Mouse (Mus musculus): ENCODE data around the gene Brd3os. TPM values are rescaled to one million over a fixed set of nuclear protein-coding genes. Genes with fewer than 3 reads are reported as not detected.

Brd3os gene
- total RNA-seq, 2 experiments from 2014 or later: 7.7 to 7.8 TPM

- no peak for DNase-seq (ENCODE audit: low spot score in 2 of 2)
These were observed 23.5 kb upstream of the Brd3os start for GRCm38 (mm10) chr2:27418577-27419070.

- no peak for DNase-seq (ENCODE audit: low spot score in 2 of 2)
These were observed 20.6 kb upstream of the Brd3os start for GRCm38 (mm10) chr2:27421293-27422068.

- no peak for DNase-seq (ENCODE audit: low spot score in 2 of 2)
These were observed 18.5 kb upstream of the Brd3os start for GRCm38 (mm10) chr2:27423596-27423995.

GRCm38 (mm10) chr2:27425161-27425611 is 16.9 kb upstream of the Brd3os start:
- DNase-seq (ENCODE audit: low spot score in 2 of 2): no peak

- DNase-seq (ENCODE audit: low spot score in 2 of 2): no peak
These were observed 16.2 kb upstream of the Brd3os start for GRCm38 (mm10) chr2:27425751-27426405.

GRCm38 (mm10) chr2:27426406-27426854 is 15.7 kb upstream of the Brd3os start:
- no peak for DNase-seq (ENCODE audit: low spot score in 2 of 2)

- DNase-seq (ENCODE audit: low spot score in 2 of 2): peak; percentile 88 to 89
These were observed 15.2 kb upstream of the Brd3os start, which contains the start of gene Vav2 for GRCm38 (mm10) chr2:27426855-27427457. Gene Vav2, minus strand, starts transcription at chr2:27427033.

- peak; percentile 52 to 76 for DNase-seq (ENCODE audit: low spot score in 2 of 2)
These were observed 14.1 kb upstream of the Brd3os start for GRCm38 (mm10) chr2:27428071-27428470.

GRCm38 (mm10) chr2:27430621-27431020 is 11.5 kb upstream of the Brd3os start:
- DNase-seq (ENCODE audit: low spot score in 2 of 2): no peak

GRCm38 (mm10) chr2:27432599-27432998 is 9.5 kb upstream of the Brd3os start:
- no peak for DNase-seq (ENCODE audit: low spot score in 2 of 2)

- DNase-seq (ENCODE audit: low spot score in 2 of 2): no peak
These were observed 4.2 kb upstream of the Brd3os start for GRCm38 (mm10) chr2:27437876-27438275.

GRCm38 (mm10) chr2:27438281-27438680 is 3.8 kb upstream of the Brd3os start:
- DNase-seq (ENCODE audit: low spot score in 2 of 2): no peak

- DNase-seq (ENCODE audit: low spot score in 2 of 2): no peak
These were observed 755 bp downstream of the Brd3os start for GRCm38 (mm10) chr2:27442708-27443449.

- no peak for DNase-seq (ENCODE audit: low spot score in 2 of 2)
These were observed 1.3 kb downstream of the Brd3os start for GRCm38 (mm10) chr2:27443450-27443708.

GRCm38 (mm10) chr2:27445910-27446309 is 3.8 kb downstream of the Brd3os start:
- DNase-seq (ENCODE audit: low spot score in 2 of 2): no peak

GRCm38 (mm10) chr2:27446812-27447211 is 4.7 kb downstream of the Brd3os start:
- DNase-seq (ENCODE audit: low spot score in 2 of 2): no peak

GRCm38 (mm10) chr2:27447782-27448181 is 5.7 kb downstream of the Brd3os start:
- no peak for DNase-seq (ENCODE audit: low spot score in 2 of 2)

- no peak for DNase-seq (ENCODE audit: low spot score in 2 of 2)
These were observed 8.1 kb downstream of the Brd3os start for GRCm38 (mm10) chr2:27450226-27450625.

- DNase-seq (ENCODE audit: low spot score in 2 of 2): no peak
These were observed 17.6 kb downstream of the Brd3os start for GRCm38 (mm10) chr2:27459735-27460134.

- DNase-seq (ENCODE audit: low spot score in 2 of 2): no peak
These were observed 18.0 kb downstream of the Brd3os start for GRCm38 (mm10) chr2:27460163-27460562.

GRCm38 (mm10) chr2:27460651-27461050 is 18.5 kb downstream of the Brd3os start:
- DNase-seq (ENCODE audit: low spot score in 2 of 2): peak in 1 of 2 experiments; percentile 48
